Mouse (Mus musculus): ENCODE measurements at regions not wholly inside any gene's neighbourhood (a gene's known extent, or its start where the extent isn't known, plus 50 kb on each side); places are given as distances from the start of the nearest gene placed in this dataset.

- TF ChIP-seq CTCF (IDR thresholded peaks at IDR 0.05; ENCODE audit: low read depth, low read length) (no peak), GATA1 (IDR thresholded peaks at IDR 0.05; ENCODE audit: borderline replicate concordance, low read length) (no peak), GATA2 (IDR thresholded peaks at IDR 0.05; ENCODE audit: borderline replicate concordance, low read depth, low read length) (no peak), TAL1 (conservative IDR thresholded peaks at IDR 0.05; ENCODE audit: low read depth, low read length) (no peak), POLR2AphosphoS5 (IDR thresholded peaks at IDR 0.05; ENCODE audit: insufficient replicate concordance, low read depth, low read length) (no peak)
Measured at GRCm38 (mm10) chr10:98008355-98008754, 281.8 kb upstream of the C030005K15Rik start.
